Mouse (Mus musculus): ENCODE results near the gene Gm10717.
"Not testable (repeated sequence)": the region's sequence is repeated elsewhere in the genome, so short reads cannot be mapped to it uniquely, and the experiment has no call there.

The Gm10717 gene

DNA sequence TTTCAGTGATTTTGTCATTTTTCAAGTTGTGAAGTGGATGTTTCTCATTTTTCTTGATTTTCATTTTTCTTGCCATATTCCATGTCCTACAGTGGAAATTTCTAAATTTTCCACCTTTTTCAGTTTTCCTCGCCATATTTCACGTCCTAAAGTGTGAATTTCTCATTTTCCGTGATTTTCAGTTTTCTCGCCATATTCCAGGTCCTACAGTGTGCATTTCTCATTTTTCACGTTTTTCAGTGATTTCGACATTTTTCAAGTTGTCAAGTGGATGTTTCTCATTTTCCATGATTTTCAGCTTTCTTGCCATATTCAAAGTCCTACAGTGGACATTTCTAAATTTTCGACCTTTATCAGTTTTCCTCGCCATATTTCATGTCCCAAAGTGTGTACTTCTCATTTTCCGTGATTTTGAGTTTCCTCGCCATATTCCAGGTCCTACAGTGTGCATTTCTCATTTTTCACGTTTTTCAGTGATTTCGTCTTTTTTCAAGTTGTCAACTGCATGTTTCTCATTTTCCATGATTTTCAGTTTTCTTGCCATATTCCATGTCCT is at the start of gene Gm10717:
Gene Gm10717, plus strand, starts transcription at position 506 of the 556 bp plus-strand sequence.
- peak; percentile 5 for DNase-seq

DNA sequence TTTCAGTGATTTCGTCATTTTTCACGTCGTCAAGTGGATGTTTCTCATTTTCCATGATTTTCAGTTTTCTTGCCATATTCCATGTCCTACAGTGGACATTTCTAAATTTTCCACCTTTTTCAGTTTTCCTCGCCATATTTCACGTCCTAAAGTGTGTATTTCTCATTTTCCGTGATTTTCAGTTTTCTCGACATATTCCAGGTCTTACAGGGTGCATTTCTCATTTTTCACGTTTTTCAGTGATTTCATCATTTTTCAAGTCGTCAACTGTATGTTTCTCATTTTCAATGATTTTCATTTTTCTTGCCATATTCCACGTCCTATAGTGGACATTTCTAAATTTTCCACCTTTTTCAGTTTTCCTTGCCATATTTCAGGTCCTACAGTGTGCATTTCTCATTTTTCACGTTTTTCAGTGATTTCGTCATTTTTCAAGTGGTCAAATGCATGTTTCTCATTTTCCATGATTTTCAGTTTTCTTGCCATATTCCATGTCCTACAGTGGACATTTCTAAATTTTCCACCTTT is 24.7 kb upstream of the Gm10717 start, which contains the start of gene Gm10722:
Gene Gm10722, plus strand, starts transcription at position 478 of the 528 bp plus-strand sequence.
- peak; percentile 4 for DNase-seq

DNA sequence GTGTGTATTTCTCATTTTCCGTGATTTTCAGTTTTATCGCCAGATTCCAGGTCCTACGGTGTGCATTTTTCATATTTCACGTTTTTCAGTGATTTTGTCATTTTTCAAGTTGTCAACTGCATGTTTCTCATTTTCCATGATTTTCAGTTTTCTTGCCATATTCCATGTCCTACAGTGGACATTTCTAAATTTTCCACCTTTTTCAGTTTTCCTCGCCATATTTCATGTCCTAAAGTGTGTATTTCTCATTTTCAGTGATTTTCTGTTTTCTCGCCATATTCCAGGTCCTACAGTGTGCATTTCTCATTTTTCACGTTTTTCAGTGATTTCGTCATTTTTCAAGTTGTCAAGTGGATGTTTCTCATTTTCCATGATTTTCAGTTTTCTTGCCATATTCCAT is 24.2 kb upstream of the Gm10717 start:
- DNase-seq: not testable (repeated sequence)

DNA sequence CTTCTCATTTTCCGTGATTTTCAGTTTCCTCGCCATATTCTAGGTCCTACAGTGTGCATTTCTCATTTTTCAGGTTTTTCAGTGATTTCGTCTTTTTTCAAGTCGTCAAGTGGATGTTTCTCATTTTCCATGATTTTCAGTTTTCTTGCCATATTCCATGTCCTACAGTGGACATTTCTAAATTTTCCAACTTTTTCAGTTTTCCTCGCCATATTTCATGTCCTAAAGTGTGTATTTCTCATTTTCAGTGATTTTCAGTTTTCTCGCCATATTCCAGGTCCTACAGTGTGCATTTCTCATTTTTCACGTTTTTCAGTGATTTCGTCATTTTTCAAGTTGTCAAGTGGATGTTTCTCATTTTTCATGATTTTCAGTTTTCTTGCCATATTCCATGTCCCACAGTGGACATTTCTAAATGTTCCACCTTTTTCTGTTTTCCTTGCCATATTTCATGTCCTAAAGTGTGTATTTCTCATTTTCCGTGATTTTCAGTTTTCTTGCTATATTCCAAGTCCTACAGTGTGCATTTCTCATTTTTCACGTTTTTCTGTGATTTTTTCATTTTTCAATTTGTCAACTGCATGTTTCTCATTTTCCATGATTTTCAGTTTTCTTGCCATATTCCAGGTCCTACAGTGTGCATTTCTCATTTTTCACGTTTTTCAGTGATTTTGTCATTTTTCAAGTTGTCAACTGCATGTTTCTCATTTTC is 23.1 kb upstream of the Gm10717 start:
- DNase-seq: peak; percentile 85

DNA sequence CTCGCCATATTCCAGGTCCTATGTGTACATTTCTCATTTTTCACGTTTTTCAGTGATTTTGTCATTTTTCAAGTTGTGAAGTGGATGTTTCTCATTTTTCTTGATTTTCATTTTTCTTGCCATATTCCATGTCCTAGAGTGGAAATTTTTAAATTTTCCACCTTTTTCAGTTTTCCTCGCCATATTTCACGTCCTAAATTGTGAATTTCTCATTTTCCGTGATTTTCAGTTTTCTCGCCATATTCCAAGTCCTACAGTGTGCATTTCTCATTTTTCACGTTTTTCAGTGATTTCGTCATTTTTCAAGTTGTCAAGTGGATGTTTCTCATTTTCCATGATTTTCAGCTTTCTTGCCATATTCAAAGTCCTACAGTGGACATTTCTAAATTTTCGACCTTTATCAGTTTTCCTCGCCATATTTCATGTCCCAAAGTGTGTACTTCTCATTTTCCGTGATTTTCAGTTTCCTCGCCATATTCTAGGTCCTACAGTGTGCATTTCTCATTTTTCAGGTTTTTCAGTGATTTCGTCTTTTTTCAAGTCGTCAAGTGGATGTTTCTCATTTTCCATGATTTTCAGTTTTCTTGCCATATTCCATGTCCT is 22.3 kb upstream of the Gm10717 start, which contains the start of gene Gm11168:
Gene Gm11168, plus strand, starts transcription at position 553 of the 603 bp plus-strand sequence.
- not testable (repeated sequence) for DNase-seq

DNA sequence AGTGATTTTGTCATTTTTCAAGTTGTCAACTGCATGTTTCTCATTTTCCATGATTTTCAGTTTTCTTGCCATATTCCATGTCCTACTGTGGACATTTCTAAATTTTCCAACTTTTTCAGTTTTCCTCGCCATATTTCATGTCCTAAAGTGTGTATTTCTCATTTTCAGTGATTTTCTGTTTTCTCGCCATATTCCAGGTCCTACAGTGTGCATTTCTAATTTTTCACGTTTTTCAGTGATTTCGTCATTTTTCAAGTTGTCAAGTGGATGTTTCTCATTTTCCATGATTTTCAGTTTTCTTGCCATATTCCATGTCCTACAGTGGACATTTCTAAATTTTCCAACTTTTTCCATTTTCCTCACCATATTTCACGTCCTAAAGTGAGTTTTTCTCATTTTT is 19.0 kb upstream of the Gm10717 start:
- DNase-seq: not testable (repeated sequence)

GRCm38 (mm10) chr9:3006636-3007035 is 18.6 kb upstream of the Gm10717 start:
- peak; percentile 83 for DNase-seq

DNA sequence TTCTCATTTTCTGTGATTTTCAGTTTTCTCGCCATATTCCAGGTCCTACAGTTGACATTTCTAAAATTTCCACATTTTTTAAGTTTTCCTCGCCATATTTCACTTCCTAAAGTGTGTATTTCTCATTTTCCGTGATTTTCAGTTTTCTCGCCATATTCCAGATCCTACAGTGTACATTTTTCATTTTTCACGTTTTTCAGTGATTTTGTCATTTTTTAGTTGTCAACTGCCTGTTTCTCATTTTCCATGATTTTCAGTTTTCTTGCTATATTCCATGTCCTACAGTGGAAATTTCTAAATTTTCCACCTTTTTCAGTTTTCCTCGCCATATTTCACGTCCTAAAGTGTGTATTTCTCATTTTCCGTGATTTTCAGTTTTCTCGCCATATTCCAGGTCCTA is 17.9 kb upstream of the Gm10717 start:
- DNase-seq: not testable (repeated sequence)

DNA sequence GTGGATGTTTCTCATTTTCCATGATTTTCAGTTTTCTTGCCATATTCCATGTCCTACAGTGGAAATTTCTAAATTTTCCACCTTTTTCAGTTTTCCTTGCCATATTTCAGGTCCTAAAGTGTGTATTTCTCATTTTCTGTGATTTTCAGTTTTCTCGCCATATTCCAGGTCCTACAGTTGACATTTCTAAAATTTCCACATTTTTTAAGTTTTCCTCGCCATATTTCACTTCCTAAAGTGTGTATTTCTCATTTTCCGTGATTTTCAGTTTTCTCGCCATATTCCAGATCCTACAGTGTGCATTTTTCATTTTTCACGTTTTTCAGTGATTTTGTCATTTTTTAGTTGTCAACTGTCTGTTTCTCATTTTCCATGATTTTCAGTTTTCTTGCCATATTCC is 15.9 kb upstream of the Gm10717 start:
- DNase-seq: not testable (repeated sequence)

DNA sequence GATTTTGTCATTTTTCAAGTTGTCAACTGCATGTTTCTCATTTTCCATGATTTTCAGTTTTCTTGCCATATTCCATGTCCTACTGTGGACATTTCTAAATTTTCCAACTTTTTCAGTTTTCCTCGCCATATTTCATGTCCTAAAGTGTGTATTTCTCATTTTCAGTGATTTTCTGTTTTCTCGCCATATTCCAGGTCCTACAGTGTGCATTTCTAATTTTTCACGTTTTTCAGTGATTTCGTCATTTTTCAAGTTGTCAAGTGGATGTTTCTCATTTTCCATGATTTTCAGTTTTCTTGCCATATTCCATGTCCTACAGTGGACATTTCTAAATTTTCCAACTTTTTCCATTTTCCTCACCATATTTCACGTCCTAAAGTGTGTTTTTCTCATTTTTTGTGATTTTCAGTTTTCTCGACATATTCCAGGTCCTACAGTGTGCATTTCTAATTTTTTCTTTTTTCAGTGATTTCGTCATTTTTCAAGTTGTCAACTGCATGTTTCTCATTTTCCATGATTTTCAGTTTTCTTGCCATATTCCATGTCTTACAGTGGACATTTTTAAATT is 13.1 kb upstream of the Gm10717 start:
- DNase-seq: not testable (repeated sequence)

- not testable (repeated sequence) for DNase-seq
Measured at GRCm38 (mm10) chr9:3012733-3013279, 12.4 kb upstream of the Gm10717 start, which contains the start of gene Gm10721. Gene Gm10721, plus strand, starts transcription at chr9:3013140.

- not testable (repeated sequence) for DNase-seq
Measured at GRCm38 (mm10) chr9:3015354-3015753, 9.9 kb upstream of the Gm10717 start, which contains the start of gene Gm10720. Gene Gm10720, plus strand, starts transcription at chr9:3015654.

GRCm38 (mm10) chr9:3015896-3016295 is 9.3 kb upstream of the Gm10717 start:
- DNase-seq: not testable (repeated sequence)

DNA sequence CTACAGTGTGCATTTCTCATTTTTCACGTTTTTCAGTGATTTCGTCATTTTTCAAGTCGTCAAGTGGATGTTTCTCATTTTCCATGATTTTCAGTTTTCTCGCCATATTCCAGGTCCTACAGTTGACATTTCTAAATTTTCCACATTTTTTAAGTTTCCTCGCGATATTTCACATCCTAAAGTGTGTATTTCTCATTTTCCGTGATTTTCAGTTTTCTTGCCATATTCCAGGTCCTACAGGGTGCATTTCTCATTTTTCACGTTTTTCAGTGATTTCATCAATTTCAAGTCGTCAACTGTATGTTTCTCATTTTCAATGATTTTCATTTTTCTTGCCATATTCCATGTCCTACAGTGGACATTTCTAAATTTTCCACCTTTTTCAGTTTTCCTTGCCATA is 8.1 kb upstream of the Gm10717 start, which contains the start of gene Gm10719:
Gene Gm10719, plus strand, starts transcription at position 301 of the 400 bp plus-strand sequence.
- DNase-seq: not testable (repeated sequence)

DNA sequence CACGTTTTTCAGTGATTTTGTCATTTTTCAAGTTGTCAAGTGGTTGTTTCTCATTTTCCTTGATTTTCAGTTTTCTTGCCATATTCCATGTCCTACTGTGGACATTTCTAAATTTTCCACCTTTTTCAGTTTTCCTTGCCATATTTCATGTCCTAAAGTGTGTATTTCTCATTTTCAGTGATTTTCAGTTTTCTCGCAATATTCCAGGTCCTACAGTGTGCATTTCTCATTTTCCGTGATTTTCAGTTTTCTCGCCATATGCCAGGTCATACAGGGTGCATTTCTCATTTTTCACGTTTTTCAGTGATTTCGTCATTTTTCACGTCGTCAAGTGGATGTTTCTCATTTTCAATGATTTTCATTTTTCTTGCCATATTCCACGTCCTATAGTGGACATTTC is 6.3 kb upstream of the Gm10717 start:
- DNase-seq: not testable (repeated sequence)

DNA sequence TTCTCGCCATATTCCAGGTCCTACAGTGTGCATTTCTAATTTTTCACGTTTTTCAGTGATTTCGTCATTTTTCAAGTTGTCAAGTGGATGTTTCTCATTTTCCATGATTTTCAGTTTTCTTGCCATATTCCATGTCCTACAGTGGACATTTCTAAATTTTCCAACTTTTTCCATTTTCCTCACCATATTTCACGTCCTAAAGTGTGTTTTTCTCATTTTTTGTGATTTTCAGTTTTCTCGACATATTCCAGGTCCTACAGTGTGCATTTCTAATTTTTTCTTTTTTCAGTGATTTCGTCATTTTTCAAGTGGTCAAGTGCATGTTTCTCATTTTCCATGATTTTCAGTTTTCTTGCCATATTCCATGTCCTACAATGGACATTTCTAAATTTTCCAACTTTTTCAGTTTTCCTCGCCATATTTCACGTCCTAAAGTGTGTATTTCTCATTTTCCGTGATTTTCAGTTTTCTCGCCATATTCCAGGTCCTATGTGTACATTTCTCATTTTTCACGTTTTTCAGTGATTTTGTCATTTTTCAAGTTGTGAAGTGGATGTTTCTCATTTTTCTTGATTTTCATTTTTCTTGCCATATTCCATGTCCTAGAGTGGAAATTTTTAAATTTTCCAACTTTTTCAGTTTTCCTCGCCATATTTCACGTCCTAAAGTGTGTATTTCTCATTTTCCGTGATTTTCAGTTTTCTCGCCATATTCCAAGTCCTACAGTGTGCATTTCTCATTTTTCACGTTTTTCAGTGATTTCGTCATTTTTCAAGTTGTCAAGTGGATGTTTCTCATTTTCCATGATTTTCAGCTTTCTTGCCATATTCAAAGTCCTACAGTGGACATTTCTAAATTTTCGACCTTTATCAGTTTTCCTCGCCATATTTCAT is 5.1 kb upstream of the Gm10717 start:
- DNase-seq: peak; percentile 6

- DNase-seq: peak; percentile 23
Measured at GRCm38 (mm10) chr9:3022316-3023008, 2.8 kb upstream of the Gm10717 start.

GRCm38 (mm10) chr9:3023312-3023984 is 1.8 kb upstream of the Gm10717 start, which contains the start of gene Gm10718:
Gene Gm10718, plus strand, starts transcription at chr9:3023547.
- DNase-seq: not testable (repeated sequence)

DNA sequence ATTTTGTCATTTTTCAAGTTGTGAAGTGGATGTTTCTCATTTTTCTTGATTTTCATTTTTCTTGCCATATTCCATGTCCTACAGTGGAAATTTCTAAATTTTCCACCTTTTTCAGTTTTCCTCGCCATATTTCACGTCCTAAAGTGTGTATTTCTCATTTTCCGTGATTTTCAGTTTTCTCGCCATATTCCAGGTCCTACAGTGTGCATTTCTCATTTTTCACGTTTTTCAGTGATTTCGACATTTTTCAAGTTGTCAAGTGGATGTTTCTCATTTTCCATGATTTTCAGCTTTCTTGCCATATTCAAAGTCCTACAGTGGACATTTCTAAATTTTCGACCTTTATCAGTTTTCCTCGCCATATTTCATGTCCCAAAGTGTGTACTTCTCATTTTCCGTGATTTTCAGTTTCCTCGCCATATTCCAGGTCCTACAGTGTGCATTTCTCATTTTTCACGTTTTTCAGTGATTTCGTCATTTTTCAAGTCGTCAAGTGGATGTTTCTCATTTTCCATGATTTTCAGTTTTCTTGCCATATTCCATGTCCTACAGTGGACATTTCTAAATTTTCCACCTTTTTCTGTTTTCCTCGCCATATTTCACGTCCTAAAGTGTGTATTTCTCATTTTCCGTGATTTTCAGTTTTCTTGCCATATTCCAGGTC is 1.1 kb upstream of the Gm10717 start:
- DNase-seq: peak; percentile 58

- DNase-seq: peak; percentile 47
Measured at GRCm38 (mm10) chr9:3025653-3026052, 436 bp downstream of the Gm10717 start.

All from right cerebral cortex, postnatal 25 days (tissue).